Mouse (Mus musculus) c-Kit-positive CD71-positive TER-119-negative erythroid progenitor cells, embryonic 14.5 days (primary cell): ENCODE measurements at regions not wholly inside any gene's neighbourhood (a gene's known extent, or its start where the extent isn't known, plus 50 kb on each side); places are given as distances from the start of the nearest gene placed in this dataset.

Experiments
- DNase-seq: peaks from one replicate; pipeline ENCODE4 v3.0.0-alpha.2; 2013; ENCODE audit warnings: low read depth

DNA sequence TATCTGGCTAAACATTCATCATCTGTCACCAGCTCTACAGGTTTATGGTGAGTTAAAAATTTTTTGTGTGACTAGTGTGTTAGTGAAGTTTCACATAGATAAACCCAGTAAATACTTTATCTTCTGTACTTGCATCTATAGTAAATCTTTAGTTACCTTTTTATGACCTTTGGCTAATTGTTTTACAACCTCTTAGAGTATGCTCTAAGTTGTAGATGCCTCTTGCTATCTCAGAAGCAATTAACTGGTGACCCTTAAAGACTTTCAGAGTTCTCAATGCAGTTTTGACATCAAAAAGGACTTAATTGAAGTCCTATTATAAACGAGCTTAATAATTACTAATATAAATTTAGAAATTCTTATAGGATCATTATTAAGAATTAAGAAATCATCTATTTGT lies 265.6 kb downstream of the Hivep2 start:
- DNase-seq, result no peak

DNA sequence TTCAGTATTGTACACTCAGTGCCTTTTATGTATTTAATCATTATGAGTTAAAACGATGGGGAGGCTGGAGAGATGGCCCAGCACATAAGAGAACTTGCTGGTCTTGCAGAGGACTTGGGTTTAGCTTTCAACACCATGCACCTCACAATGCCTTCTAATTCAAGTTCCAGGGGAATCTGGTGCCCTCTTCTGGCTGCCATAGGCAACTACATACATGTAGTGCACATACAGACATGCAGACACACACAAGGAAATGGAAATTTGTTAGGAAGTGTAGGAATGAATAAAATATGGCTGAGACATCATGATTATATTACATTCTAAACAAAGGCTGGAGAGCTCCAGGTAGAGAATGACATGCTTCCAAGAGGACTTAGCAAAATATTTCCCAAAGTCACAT lies 251.4 kb downstream of the Hivep2 start:
- no peak for DNase-seq

DNA sequence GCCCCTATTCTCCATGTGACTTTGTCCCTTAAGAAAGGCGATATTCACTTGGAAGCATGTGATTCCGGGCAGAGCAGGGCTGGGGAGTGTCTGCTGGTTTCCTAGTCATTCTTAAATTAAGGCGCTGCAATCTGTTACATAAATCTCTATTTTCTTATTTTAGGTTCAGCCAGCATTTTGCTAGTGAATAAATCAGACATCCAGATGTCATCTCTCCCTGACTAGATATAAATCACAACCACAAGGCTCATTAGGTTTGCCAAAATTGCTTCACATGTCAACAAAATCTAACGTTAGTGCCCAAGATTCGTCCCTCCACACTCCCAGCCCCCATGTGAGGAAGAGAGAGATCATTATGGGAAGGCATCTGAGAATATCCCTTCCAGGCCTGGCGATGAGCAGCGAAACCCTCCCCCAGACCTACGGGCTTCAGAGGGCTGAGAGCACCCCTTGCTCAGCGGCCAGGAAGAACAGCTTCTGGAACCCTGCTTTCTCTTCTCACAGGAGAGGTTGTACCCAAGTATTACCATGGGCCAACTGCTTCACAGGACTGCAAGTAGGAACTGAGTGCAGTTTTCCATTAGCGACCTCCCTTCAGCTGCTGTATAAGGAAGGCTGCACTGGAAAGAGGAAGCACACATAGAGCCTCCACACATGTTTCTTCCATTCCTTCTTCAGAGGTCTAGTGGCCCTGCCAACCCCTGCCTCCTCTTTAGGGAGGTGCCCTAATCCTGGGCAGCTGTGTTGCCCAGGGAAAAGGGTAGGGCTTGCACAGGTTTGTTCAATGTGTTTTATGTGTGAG lies 250.5 kb downstream of the Hivep2 start:
- DNase-seq, result no peak

- no peak for DNase-seq
These were observed 249.6 kb downstream of the Hivep2 start for GRCm38 (mm10) chr10:14215512-14215911.

DNA sequence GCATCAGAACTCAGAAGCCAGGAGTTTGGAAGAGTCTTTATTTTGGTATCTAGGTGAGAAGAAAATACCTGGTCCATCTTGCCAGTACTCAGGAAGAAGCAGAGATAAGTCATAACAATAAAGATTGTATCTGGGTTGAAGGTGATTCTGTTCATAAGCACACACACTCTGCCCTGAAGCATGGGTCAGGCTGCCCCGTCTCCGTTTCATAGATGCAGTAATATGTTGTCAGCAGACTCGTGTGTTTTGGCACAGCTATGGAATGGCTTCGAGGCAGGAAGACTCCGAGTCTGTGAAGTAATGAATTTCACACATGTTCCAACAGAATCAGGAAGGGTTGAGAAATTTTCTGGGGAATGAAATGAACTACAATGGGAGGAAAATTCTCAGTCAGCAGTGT lies 247.7 kb downstream of the Hivep2 start:
- DNase-seq, result no peak

DNA sequence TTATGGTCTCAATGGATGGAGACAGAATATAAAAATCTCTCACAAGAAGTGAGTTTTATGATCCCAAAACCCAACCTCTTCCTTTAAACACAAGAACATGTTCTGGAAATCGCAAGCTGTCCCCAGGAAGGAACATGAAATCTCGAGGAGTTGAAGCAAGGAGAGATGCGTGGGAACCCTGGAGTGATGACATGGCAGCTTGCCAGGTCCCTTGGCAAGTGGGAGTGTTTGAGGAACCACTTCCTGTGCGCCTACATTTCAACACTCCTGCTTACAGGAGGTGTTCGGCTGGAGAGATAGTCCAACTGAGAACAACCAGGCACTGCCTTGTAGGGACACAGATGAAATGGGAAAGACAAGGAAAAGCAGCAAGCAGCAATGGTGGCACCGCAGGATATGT lies 246.1 kb downstream of the Hivep2 start:
- DNase-seq, result no peak

DNA sequence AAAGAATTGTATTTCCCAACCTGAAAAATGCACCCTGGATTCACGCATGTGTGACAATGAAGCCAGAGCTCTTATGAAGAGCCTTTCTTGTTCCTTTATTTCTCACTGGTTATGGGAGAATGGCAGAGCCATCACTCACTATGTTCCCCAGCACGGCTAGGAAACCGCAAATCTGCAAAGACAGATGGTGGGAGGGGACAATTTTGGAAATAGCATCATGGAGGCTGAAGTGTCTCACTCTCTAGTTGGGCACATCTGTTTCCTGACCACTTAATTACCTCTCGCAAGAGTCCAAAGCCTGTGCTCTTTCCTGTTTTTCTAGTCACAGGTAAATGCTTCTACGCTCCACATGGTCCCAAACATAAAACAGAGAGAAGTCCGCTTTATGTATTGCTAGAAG lies 245.6 kb downstream of the Hivep2 start:
- DNase-seq, result no peak

DNA sequence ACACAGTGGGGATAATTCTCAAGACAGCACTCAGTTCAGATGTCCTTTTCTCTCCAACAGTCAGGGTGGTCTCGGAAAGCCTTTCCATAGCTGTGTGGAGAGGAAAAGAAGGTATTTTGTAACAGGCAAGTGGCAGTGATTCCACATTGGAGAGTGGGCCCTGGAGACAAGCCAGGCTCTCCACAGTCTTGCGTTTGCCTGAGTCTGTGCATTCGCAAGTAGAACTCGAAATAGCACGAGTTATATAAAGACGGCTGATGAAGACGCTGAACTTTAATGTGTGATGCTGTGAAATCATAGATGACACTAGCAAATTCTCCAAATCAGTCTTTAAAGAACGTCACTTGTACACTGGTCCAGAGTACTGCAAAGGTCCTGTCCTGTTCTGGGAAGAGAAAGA lies 244.6 kb downstream of the Hivep2 start:
- DNase-seq, result no peak

GRCm38 (mm10) chr10:14210045-14210444 lies 244.2 kb downstream of the Hivep2 start:
- no peak for DNase-seq

- DNase-seq, result no peak
These were observed 242.3 kb downstream of the Hivep2 start for GRCm38 (mm10) chr10:14208206-14208605.

DNA sequence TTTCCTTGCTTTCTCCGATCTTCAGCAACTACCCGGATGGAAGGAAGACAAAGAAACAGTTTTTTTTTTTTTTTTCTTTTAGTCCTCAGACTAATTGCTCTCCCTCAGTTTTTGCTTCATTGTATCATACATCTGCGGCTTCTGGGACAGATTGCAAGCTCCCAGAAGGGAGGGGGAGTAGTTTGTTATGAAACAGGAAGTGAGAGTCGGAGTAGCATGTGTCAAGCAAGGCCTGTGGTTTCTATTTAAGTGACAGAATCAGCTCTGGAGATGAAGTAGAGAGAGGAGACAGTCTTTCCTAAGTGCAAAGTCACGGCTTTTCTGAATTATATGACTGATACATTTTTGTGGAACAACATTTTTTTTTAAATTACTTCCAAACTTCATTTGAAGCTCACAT lies 241.7 kb downstream of the Hivep2 start:
- no peak for DNase-seq

- DNase-seq, result no peak
These were observed 241.2 kb downstream of the Hivep2 start for GRCm38 (mm10) chr10:14207051-14207570.
